Mouse (Mus musculus) ovary, adult 18-20 months (tissue): Measurements from ENCODE around the gene Ang5.
A peak's percentile ranks its signal among the peaks of the same experiment; 100 is the strongest.
"Not testable (repeated sequence)": the region's sequence is repeated elsewhere in the genome, so short reads cannot be mapped to it uniquely, and the experiment has no call there.

Source experiments
- DNase-seq: peaks from one replicate; pipeline ENCODE4 v3.0.0; 2022; ENCODE audit warnings: low spot score, mixed read lengths

The Ang5 gene

GRCm38 (mm10) chr14:43956769-43957168, at the start of gene Ang5:
Gene Ang5, plus strand, starts transcription at chr14:43957069.
- not testable (repeated sequence) for DNase-seq

GRCm38 (mm10) chr14:43918214-43918613, 38.7 kb upstream of the Ang5 start:
- not testable (repeated sequence) for DNase-seq

GRCm38 (mm10) chr14:43923459-43923858, 33.4 kb upstream of the Ang5 start, which contains the start of gene Ear10:
Gene Ear10, minus strand, starts transcription at chr14:43923559.
- DNase-seq: not testable (repeated sequence)

- DNase-seq: peak; percentile 21
Measured at GRCm38 (mm10) chr14:43924688-43925403, 32.0 kb upstream of the Ang5 start, which contains the start of gene Gm8113. Gene Gm8113, plus strand, starts transcription at chr14:43925390.

- not testable (repeated sequence) for DNase-seq
Measured at GRCm38 (mm10) chr14:43925404-43925950, 31.4 kb upstream of the Ang5 start.

DNA sequence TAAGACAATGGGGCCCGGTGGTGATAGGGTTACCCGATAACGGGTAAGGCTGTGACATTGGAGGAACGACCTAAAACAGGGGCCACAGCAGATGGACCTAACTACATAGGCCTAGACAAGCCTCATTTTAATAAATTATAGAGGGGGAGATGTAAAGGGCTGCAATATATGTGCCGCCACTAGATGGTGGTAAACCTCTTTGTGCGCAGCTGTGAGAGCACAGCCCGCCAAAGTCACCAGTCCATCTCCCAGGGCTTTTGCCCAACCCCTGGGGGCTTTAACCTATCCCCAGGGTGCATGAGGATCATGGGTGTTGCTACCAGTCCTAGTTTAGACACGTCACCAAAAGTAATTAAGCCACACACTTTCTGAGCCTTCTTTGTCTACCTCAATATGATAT, 23.9 kb upstream of the Ang5 start:
- DNase-seq: not testable (repeated sequence)

- DNase-seq: not testable (repeated sequence)
Measured at GRCm38 (mm10) chr14:43933399-43933798, 23.5 kb upstream of the Ang5 start.

DNA sequence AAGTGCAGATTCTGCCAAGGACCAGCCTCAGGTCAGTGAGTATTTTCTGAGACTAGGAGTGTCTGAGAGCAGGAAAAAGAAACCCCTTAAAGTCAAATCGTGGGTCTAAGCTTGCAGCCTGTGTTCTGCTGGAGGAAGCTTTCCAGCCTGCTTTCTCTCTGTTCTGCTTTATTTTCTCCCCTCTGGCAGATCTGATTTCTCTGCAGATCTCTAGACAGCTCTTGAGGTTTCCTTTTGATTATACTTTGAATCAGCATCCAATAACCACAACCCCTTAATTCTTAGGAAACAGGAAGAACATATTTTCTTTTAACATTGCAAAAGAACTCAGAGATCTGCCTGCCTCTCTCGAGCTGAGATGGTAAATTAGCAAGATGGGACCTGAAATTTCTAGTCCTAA, 3.5 kb upstream of the Ang5 start:
- DNase-seq: not testable (repeated sequence)

- DNase-seq: not testable (repeated sequence)
Measured at GRCm38 (mm10) chr14:43955074-43955473, 1.8 kb upstream of the Ang5 start.

- DNase-seq: no peak
Measured at GRCm38 (mm10) chr14:43983454-43983853, 26.6 kb downstream of the Ang5 start.

GRCm38 (mm10) chr14:43983897-43984296, 27.0 kb downstream of the Ang5 start:
- DNase-seq: peak; percentile 2

- no peak for DNase-seq
Measured at GRCm38 (mm10) chr14:43986147-43986546, 29.3 kb downstream of the Ang5 start.

- peak; percentile 2 for DNase-seq
Measured at GRCm38 (mm10) chr14:43987404-43987803, 30.5 kb downstream of the Ang5 start.

DNA sequence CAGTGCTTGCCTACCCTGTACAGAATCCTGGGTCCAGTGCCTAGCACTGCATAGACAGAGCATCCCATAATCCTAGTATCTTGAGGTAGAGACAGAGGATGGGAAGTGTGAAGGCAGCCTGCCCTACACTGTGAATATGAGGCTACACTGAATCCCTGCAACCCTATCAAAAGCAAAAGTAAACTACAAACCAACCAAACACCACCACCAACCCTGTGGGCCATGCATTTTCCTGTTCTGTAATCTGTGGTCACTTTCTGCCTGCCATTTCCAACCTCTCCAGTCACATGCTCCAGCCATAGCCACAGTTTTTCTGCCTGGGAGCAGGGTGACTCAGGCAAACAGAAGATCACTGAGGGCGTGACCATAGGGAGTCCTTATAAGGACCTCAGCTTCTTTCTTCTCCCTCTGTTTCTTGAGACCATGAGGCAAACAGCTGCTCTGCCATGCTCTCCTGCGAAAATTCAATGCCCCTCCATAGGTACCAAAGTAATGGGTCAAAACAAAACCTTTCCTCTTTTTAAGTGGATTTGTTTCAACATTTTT, 41.7 kb downstream of the Ang5 start:
- DNase-seq: not testable (repeated sequence)

- DNase-seq: no peak
Measured at GRCm38 (mm10) chr14:44001600-44001999, 44.7 kb downstream of the Ang5 start.

DNA sequence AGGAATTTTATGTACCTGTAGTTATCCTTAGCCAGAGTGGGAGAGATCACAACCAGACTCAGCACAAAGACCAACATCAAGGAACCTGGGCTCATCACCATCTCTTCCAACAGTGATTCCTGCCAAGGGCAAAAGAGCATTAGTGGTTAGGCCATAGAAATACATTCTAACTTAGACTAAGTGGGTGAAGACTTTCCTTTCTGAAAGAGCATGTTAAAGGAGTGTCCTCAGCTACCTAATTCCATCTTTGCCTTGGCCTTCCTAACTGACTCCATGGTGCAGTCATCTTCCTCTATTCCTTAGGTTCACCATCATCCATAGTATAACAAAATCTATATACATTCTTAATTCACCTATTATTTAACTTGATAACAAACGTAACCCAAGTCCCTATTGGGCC, 45.3 kb downstream of the Ang5 start, which contains the start of gene Ang6:
Gene Ang6 (minus strand): TSS at position 101 of the 400 bp plus-strand sequence.
- no peak for DNase-seq

- DNase-seq: not testable (repeated sequence)
Measured at GRCm38 (mm10) chr14:44008021-44008420, 51.2 kb downstream of the Ang5 start.

DNA sequence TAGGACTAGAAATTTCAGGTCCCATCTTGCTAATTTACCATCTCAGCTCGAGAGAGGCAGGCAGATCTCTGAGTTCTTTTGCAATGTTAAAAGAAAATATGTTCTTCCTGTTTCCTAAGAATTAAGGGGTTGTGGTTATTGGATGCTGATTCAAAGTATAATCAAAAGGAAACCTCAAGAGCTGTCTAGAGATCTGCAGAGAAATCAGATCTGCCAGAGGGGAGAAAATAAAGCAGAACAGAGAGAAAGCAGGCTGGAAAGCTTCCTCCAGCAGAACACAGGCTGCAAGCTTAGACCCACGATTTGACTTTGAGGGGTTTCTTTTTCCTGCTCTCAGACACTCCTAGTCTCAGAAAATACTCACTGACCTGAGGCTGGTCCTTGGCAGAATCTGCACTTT, 52.8 kb downstream of the Ang5 start:
- not testable (repeated sequence) for DNase-seq
